Mouse (Mus musculus): ENCODE data around the gene Ogfrl1.
"Not testable (repeated sequence)": the region's sequence is repeated elsewhere in the genome, so short reads cannot be mapped to it uniquely, and the experiment has no call there.

The Ogfrl1 gene

DNA sequence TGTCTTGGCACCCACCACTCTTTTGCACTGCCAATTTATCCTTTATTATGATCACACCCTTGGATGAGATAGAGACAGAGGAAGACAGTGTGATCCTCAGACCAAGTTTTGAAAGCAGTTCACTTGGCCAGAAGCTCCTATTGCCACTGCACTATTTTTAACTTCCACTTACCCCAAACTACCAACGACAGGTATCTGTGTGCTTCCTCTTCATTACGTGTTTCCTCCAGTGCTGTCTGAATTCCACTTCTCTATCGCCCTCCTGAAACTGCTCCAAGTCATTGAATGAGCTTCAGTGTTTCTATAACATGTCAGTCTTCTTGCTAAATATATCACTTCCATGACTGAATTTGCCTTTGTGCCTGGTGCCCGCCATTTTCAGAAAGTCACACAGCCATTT is at the start of gene Ogfrl1:
TSS of gene Ogfrl1 (minus strand) at position 150 of the 400 bp plus-strand sequence.
- no peak for DNase-seq (ENCODE audit: low read depth)

DNA sequence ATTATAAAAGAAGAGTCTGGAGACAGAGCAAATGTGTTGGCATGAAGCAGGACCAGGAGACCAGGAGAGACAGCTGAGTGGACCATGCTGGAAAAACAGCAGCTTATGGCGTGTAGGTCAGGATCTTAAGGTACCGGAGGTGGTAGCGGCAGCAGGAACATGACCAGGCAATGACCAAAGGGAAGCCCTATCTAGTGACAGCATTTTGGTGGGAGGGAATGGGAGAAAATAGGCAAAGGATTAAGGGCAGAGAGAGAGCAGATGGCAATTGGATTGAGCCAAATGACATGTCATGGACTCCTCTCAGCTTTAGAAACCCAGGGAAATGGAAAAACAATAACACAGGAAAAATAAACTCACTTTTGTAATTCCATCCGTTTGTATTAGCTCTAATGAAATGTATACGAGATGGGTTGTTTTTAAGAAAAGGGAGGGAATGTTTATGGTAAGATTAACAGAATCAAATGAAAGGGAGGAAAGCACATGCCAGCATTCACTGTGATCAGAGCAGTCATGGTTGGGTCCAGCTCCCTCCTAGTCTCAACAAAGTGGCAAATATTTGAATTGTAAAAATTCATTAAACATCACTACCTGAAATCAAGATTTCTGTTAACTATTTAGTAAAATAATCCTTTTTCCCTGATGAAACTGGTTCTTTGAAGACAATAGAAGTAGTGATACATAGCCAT is 48.3 kb upstream of the Ogfrl1 start:
- DNase-seq (ENCODE audit: low read depth), result no peak

DNA sequence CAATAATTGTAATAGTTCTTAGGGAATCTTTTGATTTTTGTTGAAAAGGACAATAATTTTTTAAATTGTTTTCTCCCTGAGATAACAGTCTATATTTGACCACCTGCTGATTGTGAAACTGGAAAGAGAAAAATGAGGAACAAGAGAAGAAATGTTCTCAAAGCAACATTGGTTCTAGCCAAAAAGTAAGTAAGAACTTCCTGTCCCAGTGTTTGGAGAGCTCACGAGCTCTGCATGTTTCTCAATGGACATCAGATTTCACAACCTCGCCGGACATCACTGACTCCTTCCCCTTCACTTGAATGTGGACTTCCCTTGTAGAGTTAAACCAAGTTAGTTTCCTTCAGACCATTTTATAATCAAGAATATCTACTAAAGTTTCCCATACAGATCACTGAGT is 36.0 kb upstream of the Ogfrl1 start:
- no peak for DNase-seq (ENCODE audit: low read depth)

DNA sequence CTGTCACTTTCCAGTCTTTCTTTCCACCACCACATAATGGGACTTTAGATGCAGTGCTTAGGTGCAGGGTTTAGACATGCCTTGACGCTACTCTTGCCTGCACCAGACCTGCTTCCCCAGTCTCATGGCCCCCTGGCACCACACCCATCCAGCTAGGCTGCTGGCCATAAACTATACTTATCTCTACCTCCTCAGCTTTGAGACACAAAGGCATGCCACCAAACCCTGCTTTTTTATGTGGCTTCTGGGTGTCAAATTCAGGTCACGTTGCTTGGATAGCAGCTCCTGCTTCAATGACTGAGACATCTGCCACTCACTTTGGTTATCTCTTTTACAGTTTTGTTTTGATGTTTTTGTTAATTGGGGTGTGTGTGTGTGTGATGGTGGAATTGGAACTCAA is 28.9 kb upstream of the Ogfrl1 start:
- peak; percentile 41 for DNase-seq (ENCODE audit: low read depth)

DNA sequence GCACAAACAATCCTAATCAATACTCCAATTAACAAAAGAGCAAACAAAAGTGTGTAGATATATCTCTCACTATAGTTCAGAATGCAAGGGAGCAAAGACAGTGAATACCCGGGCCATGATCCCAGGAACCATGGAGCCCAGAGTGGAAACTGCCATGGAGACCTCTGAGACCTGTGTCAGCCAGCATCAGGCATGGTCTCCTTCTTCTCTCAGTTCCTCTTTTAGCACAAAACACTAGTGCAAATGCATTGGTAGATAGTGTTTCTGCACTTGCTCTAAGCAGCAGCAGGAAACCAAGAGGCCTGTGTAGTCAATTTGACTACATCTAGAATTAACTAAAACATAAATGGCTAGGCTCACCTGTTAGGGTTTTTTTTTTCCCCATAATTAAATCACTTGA is 21.4 kb upstream of the Ogfrl1 start:
- no peak for DNase-seq (ENCODE audit: low read depth)

DNA sequence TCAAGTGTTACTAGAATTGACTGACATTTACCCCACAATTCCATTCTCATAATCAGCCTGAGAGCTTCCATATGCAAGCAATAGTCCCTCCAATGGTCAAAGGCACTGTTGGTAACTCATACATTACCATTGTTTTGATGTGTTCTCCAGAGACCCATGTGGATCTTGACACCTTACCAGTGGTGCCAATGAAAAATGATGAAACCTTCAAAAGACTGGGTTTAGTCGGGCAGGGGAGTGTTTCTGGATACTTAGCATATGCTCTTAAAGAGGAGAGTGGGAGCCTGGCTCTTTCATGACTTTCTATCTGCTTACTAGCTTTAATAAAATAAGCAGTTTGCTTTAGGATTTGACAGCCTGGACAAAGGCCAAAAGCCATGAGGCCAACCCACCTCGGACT is 20.5 kb upstream of the Ogfrl1 start:
- DNase-seq (ENCODE audit: low read depth), result no peak

DNA sequence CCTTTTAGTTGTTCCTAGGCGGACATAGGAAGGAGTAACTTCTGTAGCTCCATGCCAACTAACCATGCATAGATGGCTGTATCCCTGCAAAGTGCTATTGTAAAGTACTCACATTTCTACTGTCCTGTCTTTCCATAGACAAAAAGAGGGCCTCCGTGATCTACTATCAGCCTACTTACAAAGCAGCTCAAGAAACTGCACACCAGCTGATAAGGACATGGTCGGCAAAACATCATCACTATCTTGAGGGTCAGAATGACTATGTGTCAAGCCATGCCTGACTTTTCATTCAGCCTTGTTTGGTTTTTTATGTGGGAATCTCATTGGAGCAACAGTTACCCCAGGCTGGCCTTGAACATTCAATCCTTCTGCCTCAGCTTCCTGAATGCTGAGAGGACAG is 20.0 kb upstream of the Ogfrl1 start:
- DNase-seq (ENCODE audit: low read depth), result peak; percentile 47

DNA sequence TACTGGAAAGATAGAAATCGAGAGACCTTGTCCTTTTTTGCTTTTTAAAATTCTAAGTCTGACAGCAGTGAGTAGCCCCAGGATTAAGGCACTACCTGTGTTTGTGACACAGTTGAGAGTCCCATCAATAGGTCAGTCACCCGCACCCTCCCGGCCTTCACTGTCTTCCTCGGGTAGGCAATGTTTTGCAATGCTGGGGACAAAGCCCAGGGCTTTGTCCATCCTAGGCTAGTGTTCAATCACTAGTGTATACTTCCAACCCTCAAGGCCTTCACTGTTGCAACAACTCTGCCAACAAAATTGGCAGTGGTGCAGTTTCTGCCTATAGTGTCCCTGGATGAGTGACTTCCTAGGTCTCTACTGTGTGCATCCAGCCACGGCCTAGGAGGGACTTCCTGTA is 14.0 kb upstream of the Ogfrl1 start:
- DNase-seq (ENCODE audit: low read depth), result no peak

DNA sequence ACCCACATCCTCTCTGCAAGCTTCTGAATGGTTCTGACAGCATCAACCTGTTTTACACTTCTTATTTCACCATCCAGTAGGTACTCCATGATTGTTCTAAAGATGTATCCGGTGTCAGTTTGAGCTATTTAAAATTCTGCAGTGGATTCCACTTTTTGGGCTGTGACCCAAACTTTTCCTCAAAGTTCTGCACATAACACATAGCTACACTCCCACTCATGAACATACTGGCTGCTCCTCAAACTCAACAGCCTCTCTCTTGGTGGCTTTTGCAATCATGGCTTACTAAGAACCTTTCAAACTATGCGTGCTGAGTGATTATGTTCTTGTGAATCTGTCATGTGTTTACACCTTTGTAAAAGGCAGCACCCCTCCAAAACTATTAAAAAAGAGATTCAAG is 12.4 kb upstream of the Ogfrl1 start:
- no peak for DNase-seq (ENCODE audit: low read depth)

DNA sequence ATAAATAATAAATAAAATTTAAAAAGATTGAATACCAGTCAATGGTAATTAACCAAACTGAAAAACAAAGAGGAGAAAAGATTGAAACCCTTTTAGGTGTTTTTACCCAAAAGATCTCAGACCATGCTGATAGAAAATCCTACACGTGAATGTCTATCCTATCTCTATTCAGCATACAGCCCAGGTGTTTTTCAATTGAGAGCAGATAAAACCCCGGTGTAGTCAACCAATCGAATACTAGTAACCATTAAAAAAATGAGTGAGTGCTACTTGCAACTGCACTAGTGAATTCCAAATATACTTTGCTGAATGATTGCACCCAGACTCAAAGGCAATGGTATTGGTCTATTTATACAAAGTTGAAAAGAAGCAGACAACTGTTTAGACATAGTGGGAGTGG is 4.8 kb upstream of the Ogfrl1 start:
- no peak for DNase-seq (ENCODE audit: low read depth)

DNA sequence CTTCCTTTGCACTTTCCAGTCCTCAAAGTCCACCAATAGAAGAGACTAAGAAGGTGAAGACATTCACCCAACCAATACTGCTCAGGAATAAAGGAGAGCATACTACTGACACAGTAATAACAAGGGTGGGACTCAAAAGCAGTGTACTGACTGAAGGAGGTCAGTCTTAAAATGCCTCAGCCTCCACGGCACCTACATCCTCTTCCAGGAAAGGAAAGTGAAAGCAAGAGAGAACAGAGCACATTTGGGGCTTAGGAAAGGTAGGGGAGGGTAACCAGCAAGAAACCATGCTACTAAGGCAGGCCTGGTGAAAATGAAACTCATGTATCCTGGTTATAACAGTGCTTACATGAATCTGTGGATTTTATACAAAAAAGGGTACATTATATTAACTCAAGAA is 2.0 kb upstream of the Ogfrl1 start:
- no peak for DNase-seq (ENCODE audit: low read depth)

DNA sequence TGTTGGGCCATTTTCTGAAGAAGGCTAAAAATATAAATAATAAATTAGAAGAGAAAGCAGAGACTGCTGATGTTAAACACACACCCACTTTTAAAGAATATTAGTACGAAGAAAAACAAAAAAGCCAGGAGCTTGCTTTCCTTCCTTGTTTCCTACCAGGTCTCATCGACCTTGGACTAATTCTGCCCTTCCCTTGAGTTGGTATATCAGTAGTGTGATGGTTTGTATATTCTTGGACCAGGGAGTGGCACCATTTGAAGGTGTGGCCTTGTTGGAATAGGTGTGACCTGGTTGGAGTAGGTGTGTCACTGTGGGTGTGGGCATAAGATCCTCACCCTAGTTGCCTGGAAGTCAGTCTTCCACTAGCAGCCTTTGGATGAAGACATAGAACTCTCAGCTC is 3.2 kb downstream of the Ogfrl1 start:
- not testable (repeated sequence) for DNase-seq (ENCODE audit: low read depth)

DNA sequence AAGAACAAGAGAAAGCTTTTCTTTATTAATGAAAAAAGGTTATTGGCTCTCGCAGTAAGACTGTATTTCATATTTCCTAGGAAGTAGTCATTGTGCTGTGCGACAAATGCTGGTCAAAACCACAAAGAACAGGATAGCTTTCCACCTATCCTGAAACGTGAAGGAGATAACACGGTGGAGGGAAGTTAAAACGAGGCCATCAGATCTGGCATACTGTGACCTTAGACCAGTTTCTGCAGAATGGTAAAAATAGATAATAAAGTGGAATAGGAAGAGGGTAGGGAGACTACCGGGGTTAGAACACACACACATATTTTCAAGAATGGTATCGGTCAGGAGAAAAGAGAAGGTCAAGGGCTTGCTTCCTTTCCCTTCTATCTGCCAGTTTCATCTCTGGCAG is 5.8 kb downstream of the Ogfrl1 start:
- no peak for DNase-seq (ENCODE audit: low read depth)

DNA sequence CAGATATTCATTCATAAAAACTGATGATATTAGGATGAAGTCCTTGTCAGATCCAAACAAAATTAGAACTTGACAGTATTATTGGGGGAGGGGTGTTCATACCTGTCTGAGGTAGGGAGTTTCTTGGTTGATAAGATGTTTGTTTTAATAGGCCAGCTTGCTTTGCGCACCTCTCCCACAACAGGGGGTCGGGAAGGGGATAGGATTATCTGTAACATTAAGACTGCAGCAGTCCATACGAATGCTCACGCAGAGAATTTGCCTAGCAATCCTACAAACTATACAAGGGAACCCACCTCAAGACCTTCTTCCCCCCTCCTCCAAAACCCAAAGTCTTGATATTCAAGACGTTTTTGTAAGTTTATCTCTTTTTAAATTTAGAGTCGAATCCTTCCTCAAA is 13.2 kb downstream of the Ogfrl1 start:
- DNase-seq (ENCODE audit: low read depth), result no peak

DNA sequence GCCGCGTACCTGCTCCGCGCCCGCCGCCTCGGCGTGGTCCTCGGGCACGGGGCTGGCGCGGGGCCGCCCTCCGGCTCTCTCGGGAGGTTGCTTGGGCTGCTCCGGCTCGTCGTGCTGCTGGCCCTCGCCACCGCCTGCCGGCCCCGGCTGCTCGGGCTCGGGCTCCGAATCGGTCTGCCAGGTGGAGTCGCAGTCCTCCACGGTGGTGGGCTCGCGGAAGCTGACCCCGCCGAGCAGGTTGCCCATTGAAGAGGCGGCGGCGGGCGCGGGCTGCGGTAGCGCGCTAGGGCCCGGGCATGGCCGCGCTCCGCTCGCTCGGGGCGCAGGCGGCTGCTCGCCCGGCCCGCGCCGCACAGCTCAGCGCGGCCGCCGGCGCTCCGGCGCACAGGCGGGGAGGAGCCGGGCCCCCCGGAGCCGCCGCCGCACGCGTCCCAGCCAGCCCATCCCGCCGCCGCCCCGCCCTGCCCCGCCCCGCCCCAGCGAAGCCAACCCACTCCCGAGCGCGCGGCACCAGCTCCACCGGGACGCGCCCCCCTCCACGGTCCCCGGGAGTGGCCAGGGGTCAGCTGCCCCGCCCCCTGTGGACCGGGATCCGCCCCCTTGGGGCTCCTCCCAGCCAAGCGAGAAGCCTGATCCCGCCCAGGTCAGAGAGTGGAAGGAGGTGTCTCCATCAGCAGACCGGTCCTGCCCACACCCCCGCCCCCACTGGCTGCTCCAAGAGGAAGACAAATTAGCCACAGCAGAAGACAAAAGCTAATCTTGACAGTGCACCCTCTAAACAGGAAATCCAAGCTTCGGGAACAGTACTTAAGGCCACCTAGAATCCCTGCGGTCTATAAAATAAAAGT is 14.5 kb downstream of the Ogfrl1 start:
- peak; percentile 89 for DNase-seq (ENCODE audit: low read depth)

DNA sequence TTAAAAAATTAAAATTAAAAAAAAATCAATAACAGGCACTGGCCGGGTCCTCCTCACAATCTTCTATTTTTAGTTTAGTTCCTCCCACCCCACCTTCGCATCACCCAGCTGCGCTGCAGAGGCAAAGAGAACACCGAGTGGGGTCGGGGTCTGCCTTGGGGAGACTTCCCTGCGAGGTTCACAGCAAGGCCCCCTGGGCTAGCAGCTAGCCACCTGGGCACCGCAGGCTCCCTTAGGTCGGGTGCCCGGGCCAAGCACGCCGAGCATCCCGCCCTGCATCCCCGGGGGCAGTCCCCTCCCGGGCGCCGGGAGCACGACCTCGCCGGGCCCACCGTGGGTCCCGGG is 15.1 kb downstream of the Ogfrl1 start:
- DNase-seq (ENCODE audit: low read depth), result no peak

DNA sequence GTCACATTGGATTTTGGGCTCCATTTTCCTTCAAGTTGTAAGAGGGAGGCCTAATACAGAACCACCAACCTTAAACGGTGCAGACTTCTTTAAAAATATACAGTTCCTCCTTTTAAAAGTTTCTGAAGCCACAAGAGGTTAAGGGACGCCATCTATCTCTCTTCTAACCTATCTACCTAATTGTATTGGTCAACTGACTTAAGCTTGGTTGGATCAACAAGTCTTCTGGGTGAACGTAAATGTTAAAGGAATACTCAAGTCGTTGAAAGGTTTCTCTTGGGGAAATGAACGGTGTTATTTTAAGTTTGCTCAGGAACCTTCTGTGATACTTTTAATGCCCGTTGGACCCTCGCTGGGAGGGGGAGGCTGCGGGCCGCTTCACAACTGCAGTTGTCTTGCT is 15.5 kb downstream of the Ogfrl1 start:
- DNase-seq (ENCODE audit: low read depth), result no peak

DNA sequence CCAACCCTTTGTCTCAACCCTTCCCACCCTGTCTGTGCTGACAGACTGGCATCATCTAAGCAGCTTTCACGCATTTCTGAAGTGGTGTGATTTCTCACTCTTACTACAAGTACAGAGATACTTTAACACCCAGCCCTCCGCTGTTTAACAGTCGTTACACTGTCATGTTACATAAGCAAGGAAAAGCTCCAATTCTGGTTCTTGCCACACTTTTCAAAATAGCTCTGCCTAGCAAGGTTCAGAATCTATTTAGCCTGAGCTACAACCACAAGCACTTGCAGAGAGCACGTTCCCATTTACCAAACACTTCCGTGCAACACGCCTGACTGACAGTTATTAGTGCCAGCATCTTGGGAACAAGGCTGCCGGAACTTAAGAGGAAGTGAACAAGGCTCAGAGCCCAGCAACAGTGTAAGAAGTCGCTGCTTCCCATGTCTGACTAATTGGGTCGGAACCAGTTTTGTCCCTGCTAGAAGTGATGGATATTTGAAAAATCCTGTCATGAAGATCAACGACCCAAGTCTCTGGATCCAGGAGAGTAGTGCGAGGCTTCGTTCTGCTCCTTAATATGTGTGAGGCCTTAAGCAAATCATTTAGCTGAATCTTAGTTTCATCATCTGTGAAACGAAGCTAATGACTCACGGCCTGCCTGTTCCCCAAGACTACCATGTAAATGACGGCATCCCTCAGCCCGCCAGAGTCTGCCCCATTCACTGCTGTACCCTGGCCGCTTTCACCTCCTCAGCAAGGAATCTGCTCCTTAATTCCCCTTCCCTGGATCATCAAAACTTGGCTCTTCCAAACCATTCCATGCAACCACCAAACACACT is 17.4 kb downstream of the Ogfrl1 start:
- no peak for DNase-seq (ENCODE audit: low read depth)

DNA sequence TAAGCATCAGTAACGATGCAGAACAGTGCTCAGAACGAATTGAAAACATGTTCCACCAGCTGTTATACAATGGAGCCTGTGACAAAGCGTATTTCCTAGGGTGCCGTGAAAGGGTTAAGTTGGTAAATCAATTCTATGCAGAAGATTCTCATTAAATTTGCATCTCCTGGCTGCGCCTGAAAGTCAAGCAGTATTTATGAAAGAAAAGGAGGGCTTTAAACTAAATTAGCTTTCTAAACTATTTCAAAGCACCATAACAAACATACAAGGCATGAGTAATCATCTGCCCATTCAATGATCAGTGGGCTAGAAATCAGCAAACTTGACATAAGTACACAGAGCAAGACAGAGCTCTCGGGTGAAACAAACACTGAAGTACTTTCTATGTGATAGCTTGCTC is 18.3 kb downstream of the Ogfrl1 start:
- no peak for DNase-seq (ENCODE audit: low read depth)

DNA sequence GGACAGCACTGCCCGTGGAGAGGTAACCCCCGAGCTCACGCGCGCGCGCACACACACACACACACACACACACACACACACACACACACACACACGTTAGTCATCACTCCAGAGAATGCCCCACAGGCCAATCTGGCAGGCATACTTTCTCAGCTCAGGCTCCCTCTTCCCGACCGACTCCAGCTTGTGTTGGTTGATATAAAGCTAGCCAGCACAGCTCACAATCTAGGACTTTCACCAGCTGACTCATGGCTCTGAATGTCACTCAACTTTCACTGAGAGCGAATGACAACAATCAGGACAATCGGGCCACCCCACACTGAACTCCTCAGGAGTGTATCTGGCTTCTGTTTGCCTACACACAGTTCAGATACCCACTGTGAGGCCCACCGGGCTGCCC is 20.0 kb downstream of the Ogfrl1 start:
- no peak for DNase-seq (ENCODE audit: low read depth)

DNA sequence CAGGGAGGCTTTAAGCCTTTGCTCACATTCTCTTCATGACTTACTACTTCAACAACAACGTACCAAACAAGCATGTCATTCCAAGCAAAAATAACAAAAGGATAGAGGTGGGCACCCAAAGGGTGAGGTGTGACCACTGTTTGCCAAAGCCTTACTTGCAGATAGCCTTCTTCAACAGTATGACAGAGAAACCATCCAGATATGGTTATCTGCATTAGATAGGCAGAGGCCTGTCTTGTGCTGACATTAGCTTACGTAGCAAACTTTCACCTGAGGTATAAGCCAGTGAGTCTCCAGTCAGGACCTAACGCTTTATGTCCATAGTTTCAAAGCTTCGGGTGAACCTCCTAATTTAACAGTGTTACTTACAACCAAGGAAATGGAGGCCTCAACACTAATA is 23.4 kb downstream of the Ogfrl1 start:
- no peak for DNase-seq (ENCODE audit: low read depth)

DNA sequence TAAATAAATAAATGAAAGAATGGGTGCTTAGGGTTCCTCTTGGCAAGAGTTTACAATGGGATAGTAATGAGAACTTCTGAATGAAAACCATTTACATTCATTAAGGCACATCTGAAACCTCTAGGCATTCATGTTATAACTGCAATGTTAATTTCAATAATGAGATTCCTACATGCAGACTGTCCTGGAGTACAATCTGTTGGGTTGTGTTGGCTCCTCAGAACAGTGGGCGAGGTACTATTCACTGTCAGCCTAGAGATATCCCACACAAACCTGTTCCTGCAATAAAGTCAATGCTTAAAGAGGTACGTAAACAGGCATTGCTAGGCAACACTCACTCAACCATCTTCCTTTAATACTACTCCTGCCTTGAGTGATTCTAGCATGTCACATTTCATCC is 32.0 kb downstream of the Ogfrl1 start:
- DNase-seq (ENCODE audit: low read depth), result no peak

DNA sequence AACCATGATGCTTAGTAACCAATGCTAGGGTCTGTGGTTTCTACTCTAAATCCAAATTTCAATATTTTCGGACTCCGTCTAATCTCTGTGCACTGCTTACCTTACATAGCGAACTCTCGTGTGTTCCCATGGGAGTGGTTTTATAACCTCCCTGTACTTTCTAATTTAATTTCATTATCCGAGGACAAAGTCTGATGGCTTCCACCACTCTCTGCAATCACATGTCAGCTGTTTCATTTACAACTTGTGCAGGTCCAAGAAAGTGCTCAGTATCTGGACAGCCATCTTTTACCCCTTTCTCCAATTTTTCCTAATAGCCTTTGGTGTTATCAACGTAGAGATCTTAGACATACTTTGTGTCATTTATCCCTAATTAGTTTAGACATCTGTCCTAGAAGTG is 44.7 kb downstream of the Ogfrl1 start:
- DNase-seq (ENCODE audit: low read depth), result no peak

Measured in c-Kit-positive CD71-positive TER-119-negative erythroid progenitor cells, embryonic 14.5 days (primary cell).